Mouse (Mus musculus): ENCODE results near the gene Ccdc96. TPM values are rescaled to one million over a fixed set of nuclear protein-coding genes. Genes with fewer than 3 reads are reported as not detected.

The Ccdc96 gene
- polyA plus RNA-seq (2014; fragmentation: Nextera tagmentation; extraction: Ambion mirVana), result 0.88 and 1.7 TPM in 2 replicates

DNA sequence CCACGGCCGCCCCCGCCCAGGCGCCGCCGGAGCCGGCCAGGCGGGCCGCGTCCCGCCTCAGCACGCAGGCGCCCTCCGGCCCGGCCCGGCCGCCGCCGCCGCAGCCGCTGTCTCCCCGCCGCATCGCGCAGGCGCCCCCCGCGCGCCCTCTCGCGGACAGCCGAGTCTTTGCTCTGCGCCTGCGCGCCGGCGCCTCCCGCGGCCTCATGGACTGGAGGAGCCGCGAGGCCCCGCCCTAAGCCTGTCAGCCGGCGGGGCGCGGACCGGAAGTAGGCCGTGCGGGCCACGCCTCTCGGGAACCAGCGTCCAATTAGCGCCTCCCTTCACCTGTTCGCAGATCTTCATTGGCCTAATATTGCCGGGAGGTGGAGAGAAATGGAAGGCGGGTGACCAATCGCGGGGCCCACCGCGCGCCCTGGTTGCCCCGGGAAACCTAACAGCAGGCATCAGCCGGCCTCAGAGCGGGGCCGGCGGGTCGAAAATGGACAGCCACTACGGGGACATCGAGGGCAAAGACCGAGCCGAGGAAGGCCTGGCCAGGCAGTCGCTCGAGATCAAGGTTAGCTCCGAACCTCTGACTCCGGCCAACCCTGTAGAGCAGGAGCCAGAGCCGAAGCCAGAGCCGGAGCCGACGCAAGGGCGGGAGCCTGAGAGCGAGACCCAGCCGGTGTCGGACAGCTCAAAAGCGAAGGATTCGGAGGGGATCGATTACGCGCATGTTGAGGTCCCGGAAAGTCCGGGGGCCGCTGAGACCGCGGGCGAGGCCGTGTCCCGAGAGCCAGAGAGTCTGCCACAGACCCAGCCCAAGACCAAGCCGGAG is at the start of gene Ccdc96, which contains the start of gene Tada2b:
TSS of gene Ccdc96 (plus strand) at position 418 of the 820 bp plus-strand sequence.
TSS of gene Tada2b (minus strand) at position 115 of the 820 bp plus-strand sequence.
- peak within 1 kb of the TSS; percentile 87 for H3K9ac ChIP-seq (ENCODE audit: low read depth, low read length)
- peak within 1 kb of the TSS; percentile 68 for H3K27ac ChIP-seq (replicated peaks; ENCODE audit: low read depth, low read length)
- DNase-seq (ENCODE audit: low spot score), result peak; percentile 99
- 1% methylated on average over 44 of the region's 97 CpGs for WGBS
- peak; percentile 97 for ATAC-seq (ENCODE audit: low read depth)
- no peaks in the 10 kb centered on the region for H3K9me3 ChIP-seq (ENCODE audit: control insufficient read depth, low read length)
- no peaks in the 10 kb centered on the region; the same call in 1 of the 2 replicates for H3K36me3 ChIP-seq (ENCODE audit: control insufficient read depth, insufficient read depth, low read length)
- peaks cover 19% of the 10 kb centered on the region for H3K27me3 ChIP-seq (replicated peaks; ENCODE audit: control insufficient read depth, insufficient read depth, low read length)
- peaks cover 16% of the 10 kb centered on the region for H3K4me1 ChIP-seq (ENCODE audit: control insufficient read depth, insufficient read depth, low read length)
- peak within 1 kb of the TSS; percentile 88 for H3K4me3 ChIP-seq (ENCODE audit: low read depth, low read length)
- H3K4me2 ChIP-seq (ENCODE audit: low read depth, low read length), result peak within 1 kb of the TSS; percentile 96

DNA sequence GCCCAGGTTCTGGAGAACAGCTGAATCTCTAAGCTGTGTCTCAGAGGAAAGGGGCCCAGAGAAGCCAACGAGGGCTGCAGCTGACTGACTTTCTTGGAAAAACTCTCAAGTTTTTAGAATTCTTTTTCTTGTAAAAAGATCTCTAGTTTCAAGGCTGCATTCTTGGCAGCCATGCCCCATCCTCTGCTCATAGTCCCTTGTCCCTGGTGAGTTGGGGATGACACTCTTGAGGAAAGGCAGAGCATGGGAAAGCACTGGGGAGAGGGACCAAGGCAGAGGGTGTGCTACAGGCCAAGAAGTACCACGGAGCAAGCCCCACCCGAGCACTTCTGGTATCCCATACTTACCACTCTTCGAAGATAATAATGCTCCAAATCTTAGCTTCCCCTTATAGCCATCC is 47.5 kb upstream of the Ccdc96 start:
- Histone ChIP-seq H3K27ac (replicated peaks; ENCODE audit: low read depth, low read length) (peak overlapping the region; percentile 36; the same call in 1 of the 2 replicates), H3K4me2 (ENCODE audit: low read depth, low read length) (no peak overlapping the region), H3K36me3 (ENCODE audit: control insufficient read depth, insufficient read depth, low read length) (no peaks in the 10 kb centered on the region), H3K4me1 (ENCODE audit: control insufficient read depth, insufficient read depth, low read length) (peaks cover 5% of the 10 kb centered on the region; the same call in 1 of the 2 replicates), H3K9ac (ENCODE audit: low read depth, low read length) (no peak overlapping the region), H3K27me3 (replicated peaks; ENCODE audit: control insufficient read depth, insufficient read depth, low read length) (no peaks in the 10 kb centered on the region), H3K4me3 (ENCODE audit: low read depth, low read length) (no peak overlapping the region), H3K9me3 (ENCODE audit: control insufficient read depth, low read length) (no peaks in the 10 kb centered on the region)
- DNase-seq (ENCODE audit: low spot score) (peak; percentile 16), ATAC-seq (ENCODE audit: low read depth) (no peak)
- WGBS, result 59% methylated on average over 4 of the region's 4 CpGs

DNA sequence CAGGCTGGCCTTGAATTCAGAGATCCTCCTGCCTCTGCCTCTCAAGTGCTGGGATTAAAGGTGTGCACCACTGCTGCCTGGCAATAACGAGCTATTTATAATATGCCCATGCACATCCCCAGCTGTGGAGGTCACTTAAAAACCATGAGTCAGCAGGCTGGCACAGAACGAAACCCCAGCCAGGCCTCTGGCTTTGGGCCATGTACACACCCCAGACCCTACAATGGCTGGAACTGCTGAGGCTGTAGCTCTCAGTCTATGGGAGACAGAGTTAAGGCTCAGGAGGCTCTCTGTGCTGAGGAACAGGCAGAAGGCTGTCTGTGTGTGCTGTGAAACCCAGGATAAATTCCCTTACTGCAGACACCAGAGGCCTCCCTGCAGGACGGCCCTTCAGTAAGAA is 43.6 kb upstream of the Ccdc96 start:
- Histone ChIP-seq H3K27me3 (replicated peaks; ENCODE audit: control insufficient read depth, insufficient read depth, low read length) (no peaks in the 10 kb centered on the region), H3K36me3 (ENCODE audit: control insufficient read depth, insufficient read depth, low read length) (no peaks in the 10 kb centered on the region), H3K27ac (replicated peaks; ENCODE audit: low read depth, low read length) (no peak overlapping the region), H3K4me2 (ENCODE audit: low read depth, low read length) (no peak overlapping the region), H3K9me3 (ENCODE audit: control insufficient read depth, low read length) (no peaks in the 10 kb centered on the region), H3K4me3 (ENCODE audit: low read depth, low read length) (no peak overlapping the region), H3K4me1 (ENCODE audit: control insufficient read depth, insufficient read depth, low read length) (peaks cover 9% of the 10 kb centered on the region; the same call in 1 of the 2 replicates), H3K9ac (ENCODE audit: low read depth, low read length) (no peak overlapping the region)
- WGBS, result 48% methylated on average over 3 of the region's 3 CpGs
- ATAC-seq (ENCODE audit: low read depth), result no peak
- no peak for DNase-seq (ENCODE audit: low spot score)

DNA sequence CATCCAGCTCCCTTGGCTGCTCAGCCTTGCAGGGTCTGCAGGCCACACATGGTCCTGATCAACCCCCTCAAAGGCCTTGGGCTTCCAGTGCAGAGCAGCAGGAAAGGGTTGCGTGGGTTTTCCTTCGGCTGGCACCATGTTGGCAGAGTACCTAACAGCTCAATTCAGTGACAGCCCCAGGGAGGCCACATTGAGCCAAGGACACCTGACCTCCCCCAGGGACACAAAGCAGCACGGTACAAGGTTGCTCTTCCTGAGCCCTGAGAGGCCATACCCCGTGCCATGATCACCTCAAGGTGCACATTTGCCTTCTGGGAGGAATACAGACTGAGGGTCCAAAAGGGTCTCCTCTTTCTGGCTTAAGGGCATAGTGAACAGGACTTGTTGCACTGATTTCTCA is 39.8 kb upstream of the Ccdc96 start:
- Histone ChIP-seq H3K4me3 (ENCODE audit: low read depth, low read length) (no peak overlapping the region), H3K4me2 (ENCODE audit: low read depth, low read length) (no peak overlapping the region), H3K36me3 (ENCODE audit: control insufficient read depth, insufficient read depth, low read length) (no peaks in the 10 kb centered on the region), H3K9ac (ENCODE audit: low read depth, low read length) (no peak overlapping the region), H3K27me3 (replicated peaks; ENCODE audit: control insufficient read depth, insufficient read depth, low read length) (no peaks in the 10 kb centered on the region), H3K4me1 (ENCODE audit: control insufficient read depth, insufficient read depth, low read length) (peaks cover 9% of the 10 kb centered on the region; the same call in 1 of the 2 replicates), H3K9me3 (ENCODE audit: control insufficient read depth, low read length) (no peaks in the 10 kb centered on the region), H3K27ac (replicated peaks; ENCODE audit: low read depth, low read length) (no peak overlapping the region)
- ATAC-seq (ENCODE audit: low read depth) (no peak), DNase-seq (ENCODE audit: low spot score) (no peak)
- WGBS, result 34% methylated on average over 4 of the region's 4 CpGs

DNA sequence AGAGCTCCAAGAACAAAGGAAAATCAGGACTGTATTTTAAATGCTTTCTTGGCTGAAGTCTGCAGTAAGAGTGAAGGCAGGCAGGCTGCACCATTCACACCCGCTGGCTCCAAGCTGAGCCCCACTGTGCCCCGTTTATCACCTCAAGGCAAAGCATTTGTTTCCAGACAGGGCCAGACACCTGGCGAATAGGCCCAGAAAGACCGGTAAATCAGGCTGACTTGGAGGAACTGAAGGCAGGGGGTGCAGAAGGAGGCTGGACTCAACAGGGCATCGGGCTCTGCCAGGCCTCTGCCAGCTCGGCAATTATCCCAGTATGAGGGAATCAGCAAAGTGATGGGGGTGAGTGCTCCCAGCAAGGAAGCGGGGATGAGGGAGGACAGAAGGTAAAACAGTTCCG is 39.4 kb upstream of the Ccdc96 start:
- 20% methylated on average over 8 of the region's 8 CpGs for WGBS
- no peaks in the 10 kb centered on the region for H3K9me3 ChIP-seq (ENCODE audit: control insufficient read depth, low read length)
- peak; percentile 58 for DNase-seq (ENCODE audit: low spot score)
- no peaks in the 10 kb centered on the region for H3K36me3 ChIP-seq (ENCODE audit: control insufficient read depth, insufficient read depth, low read length)
- no peaks in the 10 kb centered on the region for H3K27me3 ChIP-seq (replicated peaks; ENCODE audit: control insufficient read depth, insufficient read depth, low read length)
- H3K9ac ChIP-seq (ENCODE audit: low read depth, low read length), result no peak overlapping the region
- H3K4me3 ChIP-seq (ENCODE audit: low read depth, low read length), result no peak overlapping the region
- H3K4me2 ChIP-seq (ENCODE audit: low read depth, low read length), result no peak overlapping the region
- peak; percentile 56 for ATAC-seq (ENCODE audit: low read depth)
- peaks cover 9% of the 10 kb centered on the region; the same call in 1 of the 2 replicates for H3K4me1 ChIP-seq (ENCODE audit: control insufficient read depth, insufficient read depth, low read length)
- 0 out of 2 replicates have a peak overlapping the region, but pooled peaks have one; percentile 15 for H3K27ac ChIP-seq (replicated peaks; ENCODE audit: low read depth, low read length)

GRCm38 (mm10) chr5:36446166-36446890 is 38.1 kb upstream of the Ccdc96 start:
- 41% methylated on average over 9 of the region's 9 CpGs for whole genome bisulfite sequencing
- Histone ChIP-seq H3K9ac (ENCODE audit: low read depth, low read length) (no peak overlapping the region), H3K27ac (replicated peaks; ENCODE audit: low read depth, low read length) (no peak overlapping the region), H3K36me3 (ENCODE audit: control insufficient read depth, insufficient read depth, low read length) (no peaks in the 10 kb centered on the region), H3K27me3 (replicated peaks; ENCODE audit: control insufficient read depth, insufficient read depth, low read length) (no peaks in the 10 kb centered on the region), H3K9me3 (ENCODE audit: control insufficient read depth, low read length) (no peaks in the 10 kb centered on the region), H3K4me3 (ENCODE audit: low read depth, low read length) (no peak overlapping the region), H3K4me2 (ENCODE audit: low read depth, low read length) (no peak overlapping the region), H3K4me1 (ENCODE audit: control insufficient read depth, insufficient read depth, low read length) (peaks cover 12% of the 10 kb centered on the region; the same call in 1 of the 2 replicates)
- no peak for DNase-seq (ENCODE audit: low spot score)
- no peak for ATAC-seq (ENCODE audit: low read depth)

DNA sequence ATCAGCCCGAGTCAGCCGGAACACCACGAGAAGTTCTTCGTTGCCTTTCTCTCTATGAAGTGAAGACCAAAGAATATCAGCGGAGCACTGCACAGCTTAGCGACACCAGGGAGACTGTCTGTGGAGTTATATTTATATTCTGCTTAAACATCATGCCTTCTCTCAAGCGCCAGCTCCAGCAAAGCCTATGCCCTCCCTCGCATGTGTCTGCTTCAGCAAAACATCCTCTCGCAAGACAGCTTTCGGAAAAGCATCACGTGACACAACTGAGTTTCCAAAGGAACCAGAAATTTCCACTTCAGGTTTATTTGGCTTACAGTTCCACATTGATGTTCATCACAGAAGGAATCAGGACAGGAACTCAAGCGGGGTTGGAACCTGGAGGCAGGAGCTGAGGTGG is 36.5 kb upstream of the Ccdc96 start:
- Histone ChIP-seq H3K9ac (ENCODE audit: low read depth, low read length) (no peak overlapping the region), H3K9me3 (ENCODE audit: control insufficient read depth, low read length) (no peaks in the 10 kb centered on the region), H3K27ac (replicated peaks; ENCODE audit: low read depth, low read length) (no peak overlapping the region), H3K27me3 (replicated peaks; ENCODE audit: control insufficient read depth, insufficient read depth, low read length) (no peaks in the 10 kb centered on the region), H3K4me2 (ENCODE audit: low read depth, low read length) (no peak overlapping the region), H3K4me1 (ENCODE audit: control insufficient read depth, insufficient read depth, low read length) (peaks cover 9% of the 10 kb centered on the region; the same call in 1 of the 2 replicates), H3K36me3 (ENCODE audit: control insufficient read depth, insufficient read depth, low read length) (no peaks in the 10 kb centered on the region), H3K4me3 (ENCODE audit: low read depth, low read length) (no peak overlapping the region)
- 92% methylated on average over 12 of the region's 12 CpGs for WGBS
- ATAC-seq (ENCODE audit: low read depth) (no peak), DNase-seq (ENCODE audit: low spot score) (no peak)

DNA sequence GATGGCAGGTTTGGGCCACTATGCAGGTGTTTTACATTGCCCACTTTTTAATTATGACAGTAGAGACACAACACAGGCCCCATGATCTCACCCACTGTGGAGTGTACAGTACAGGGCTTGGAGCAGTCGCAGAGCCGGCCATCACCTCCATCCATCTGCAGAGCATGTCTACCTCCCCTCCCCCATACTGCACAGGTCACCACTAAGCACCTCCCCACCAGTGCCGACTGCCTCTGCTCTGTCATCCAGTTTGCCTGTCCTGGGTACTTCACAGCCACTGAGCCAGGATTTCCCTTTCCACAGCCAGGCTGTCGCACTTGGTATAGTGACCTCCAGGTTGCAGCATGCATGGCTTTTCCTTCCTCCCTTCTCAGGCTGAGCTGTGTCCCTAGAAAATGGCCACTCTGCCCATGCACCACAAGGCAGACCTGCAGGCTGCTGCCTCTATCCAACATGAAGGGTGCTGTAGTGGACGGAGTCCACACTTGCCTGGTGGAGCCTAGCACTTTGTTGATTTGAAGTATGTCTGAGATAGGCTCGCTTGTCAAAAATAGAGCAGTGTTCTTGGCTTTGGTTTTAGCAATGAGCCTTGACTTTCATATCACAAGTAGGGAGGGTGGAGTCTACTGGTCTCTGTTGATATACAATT is 34.6 kb upstream of the Ccdc96 start:
- DNase-seq (ENCODE audit: low spot score) (no peak), ATAC-seq (ENCODE audit: low read depth) (no peak)
- Histone ChIP-seq H3K27me3 (replicated peaks; ENCODE audit: control insufficient read depth, insufficient read depth, low read length) (no peaks in the 10 kb centered on the region), H3K4me3 (ENCODE audit: low read depth, low read length) (no peak overlapping the region), H3K9me3 (ENCODE audit: control insufficient read depth, low read length) (no peaks in the 10 kb centered on the region), H3K27ac (replicated peaks; ENCODE audit: low read depth, low read length) (no peak overlapping the region), H3K9ac (ENCODE audit: low read depth, low read length) (no peak overlapping the region), H3K36me3 (ENCODE audit: control insufficient read depth, insufficient read depth, low read length) (no peaks in the 10 kb centered on the region), H3K4me2 (ENCODE audit: low read depth, low read length) (no peak overlapping the region), H3K4me1 (ENCODE audit: control insufficient read depth, insufficient read depth, low read length) (peaks cover 9% of the 10 kb centered on the region; the same call in 1 of the 2 replicates)
- WGBS, result 70% methylated on average over 6 of the region's 6 CpGs
